Mouse (Mus musculus) bone marrow, adult 2 months (tissue): ENCODE measurements around the gene Nkx2-5. TPM values are rescaled to one million over a fixed set of nuclear protein-coding genes. Genes with fewer than 3 reads are reported as not detected.

Experiments
- H3K27ac ChIP-seq: fragments of 200-500 bp; 2 replicates; pipeline ENCODE4 v1.5.1; 2012; ENCODE audit warnings: low read depth, mild to moderate bottlenecking, control low read depth, inconsistent platforms, low read length; ENCODE audit not compliant: control insufficient read depth, poor library complexity, insufficient read depth
- H3K4me1 ChIP-seq: fragments of 200-500 bp; 2 replicates; pipeline ENCODE4 v1.6.1; 2011; ENCODE audit warnings: low read length; ENCODE audit not compliant: control insufficient read depth, insufficient read depth
- H3K4me3 ChIP-seq: fragments of 200-500 bp; replicated peaks from 2 replicates; pipeline ENCODE3; 2011; ENCODE audit warnings: mild to moderate bottlenecking, low read depth, low read length, control low read depth; ENCODE audit not compliant: control insufficient read depth
- CTCF ChIP-seq: fragments of 200-500 bp; IDR thresholded peaks from 2 replicates; pipeline ENCODE4 v1.5.1; 2011; ENCODE audit warnings: low read length, control low read depth; ENCODE audit not compliant: control insufficient read depth, insufficient read depth
- POLR2A ChIP-seq: fragments of 200-500 bp; IDR thresholded peaks from 2 replicates; pipeline ENCODE4 v1.6.1; 2011; ENCODE audit warnings: low read depth, mild to moderate bottlenecking, control low read depth, low read length, borderline replicate concordance; ENCODE audit not compliant: control insufficient read depth
- WGBS: fragments of 180-500 bp; shearing (Covaris S2); methylation state at CpG from one replicate; pipeline ENCODE4 v1.1.7; 2018; 5-methylcytosine and 5-hydroxymethylcytosine counted together
- polyA plus RNA-seq: library from polyadenylated mRNA; stranded (reverse); fragments of >200 nt; gene quantifications from 2 replicates; pipeline ENCODE4 v1.2.4, GENCODE M21; 2011; ENCODE audit warnings: low replicate concordance; ENCODE audit not compliant: missing spikeins, insufficient read depth, insufficient read length

Nkx2-5 gene
- polyA plus RNA-seq, 1 experiment = not detected

GRCm38 (mm10) chr17:26790269-26791214, 54.3 kb downstream of the Nkx2-5 start:
- 73% methylated on average over 11 of the region's 11 CpGs for WGBS
- Histone ChIP-seq H3K27ac (peak overlapping the region; percentile 67), H3K4me3 (no peak overlapping the region), H3K4me1 (peaks cover 2% of the 10 kb centered on the region; the same call in 1 of the 2 replicates)
- TF ChIP-seq POLR2A (no peak), CTCF (no peak)

GRCm38 (mm10) chr17:26789460-26790268, 55.1 kb downstream of the Nkx2-5 start:
- Histone ChIP-seq H3K27ac (peak overlapping the region; percentile 67; the same call in 1 of the 2 replicates), H3K4me3 (no peak overlapping the region), H3K4me1 (peaks cover 4% of the 10 kb centered on the region)
- 79% methylated on average over 8 of the region's 8 CpGs for WGBS
- TF ChIP-seq POLR2A (no peak), CTCF (no peak)

GRCm38 (mm10) chr17:26788986-26789385, 55.8 kb downstream of the Nkx2-5 start:
- TF ChIP-seq CTCF = no peak
- no peak for TF ChIP-seq POLR2A
- WGBS = 92% methylated on average over 8 of the region's 8 CpGs
- no peak overlapping the region for H3K4me3 ChIP-seq
- H3K27ac ChIP-seq = peak overlapping the region; percentile 44; the same call in 1 of the 2 replicates
- peaks cover 4% of the 10 kb centered on the region for H3K4me1 ChIP-seq

Other genes with a start within 250 kb of the Nkx2-5 start
- gene Atp6v0e, start 181.8 kb downstream of the Nkx2-5 start, polyA plus RNA-seq = 80.6 and 112 TPM in 2 replicates
- 28.1 and 33.9 TPM in 2 replicates for gene Crebrf, start 129.4 kb downstream of the Nkx2-5 start, polyA plus RNA-seq
- 20.7 and 29.5 TPM in 2 replicates for gene Bnip1, start 63.9 kb downstream of the Nkx2-5 start, polyA plus RNA-seq
- gene Kifc5b, start 72.1 kb upstream of the Nkx2-5 start, polyA plus RNA-seq = 30.8 and 50.8 TPM in 2 replicates
- 43.0 and 63.9 TPM in 2 replicates for gene Phf1, start 88.0 kb upstream of the Nkx2-5 start, polyA plus RNA-seq
- 77.1 and 99.0 TPM in 2 replicates for gene Cuta, start 94.6 kb upstream of the Nkx2-5 start, polyA plus RNA-seq
- 9.5 and 24.1 TPM in 2 replicates for gene Syngap1, start 96.2 kb upstream of the Nkx2-5 start, polyA plus RNA-seq
- gene Zbtb9, start 128.2 kb upstream of the Nkx2-5 start, polyA plus RNA-seq = 6.7 and 10.2 TPM in 2 replicates
- 34.2 and 56.8 TPM in 2 replicates for gene Bak1, start 184.0 kb upstream of the Nkx2-5 start, polyA plus RNA-seq
- gene Itpr3, start 212.3 kb upstream of the Nkx2-5 start, polyA plus RNA-seq = 10.8 and 12.5 TPM in 2 replicates